Mouse (Mus musculus) myocyte (in vitro differentiated cells): ENCODE results near the gene Gna11. TPM values are rescaled to one million over a fixed set of nuclear protein-coding genes. Genes with fewer than 3 reads are reported as not detected.

Source experiments
- H3K27me3 ChIP-seq: one replicate; pipeline ENCODE4 v1.6.1; 2011; ENCODE audit not compliant: control insufficient read depth, insufficient read depth, insufficient read length
- H3K36me3 ChIP-seq: one replicate; pipeline ENCODE4 v1.6.1; 2011; ENCODE audit not compliant: control insufficient read depth, insufficient read depth
- H3K4me2 ChIP-seq: one replicate; pipeline ENCODE4 v1.6.1; 2011; ENCODE audit warnings: low read depth, control low read depth
- H3K4me3 ChIP-seq: one replicate; pipeline ENCODE4 v1.5.1; 2011; ENCODE audit warnings: mild to moderate bottlenecking, control low read depth, moderate library complexity
- H3K79me2 ChIP-seq: one replicate; pipeline ENCODE4 v1.6.1; 2011; ENCODE audit not compliant: control insufficient read depth, insufficient read depth
- H3ac ChIP-seq: one replicate; pipeline ENCODE4 v1.6.1; 2011; ENCODE audit not compliant: control insufficient read depth, insufficient read length
- CEBPB ChIP-seq: IDR thresholded peaks from 2 replicates; pipeline ENCODE4 v1.6.1; 2011; ENCODE audit warnings: mild to moderate bottlenecking, moderate library complexity; ENCODE audit not compliant: poor library complexity, insufficient read depth, severe bottlenecking
- E2F4 ChIP-seq: IDR thresholded peaks from one replicate; pipeline ENCODE4 v1.6.1; 2011; ENCODE audit warnings: mild to moderate bottlenecking, control low read depth, moderate library complexity; ENCODE audit not compliant: insufficient read depth
- MAX ChIP-seq: IDR thresholded peaks from one replicate; pipeline ENCODE4 v1.6.1; 2011; ENCODE audit warnings: low read depth, mild to moderate bottlenecking, control low read depth
- MYOD1 ChIP-seq, 3 experiments: IDR thresholded peaks; one replicate each; pipeline ENCODE4 v1.6.1; 2011; ENCODE audit warnings: control low read depth in 2 of 3, low read depth in 2 of 3, mild to moderate bottlenecking in 2 of 3, moderate library complexity in 1 of 3; ENCODE audit not compliant: insufficient read length in 2 of 3, control insufficient read depth in 1 of 3
- MYOG ChIP-seq, 3 experiments: IDR thresholded peaks; one replicate each; pipeline ENCODE4 v1.6.1; 2011; ENCODE audit warnings: control low read depth in 2 of 3, low read depth in 2 of 3, mild to moderate bottlenecking in 2 of 3; ENCODE audit not compliant: insufficient read length in 2 of 3, control insufficient read depth in 1 of 3, insufficient read depth in 1 of 3
- POLR2A ChIP-seq: IDR thresholded peaks from one replicate; pipeline ENCODE4 v1.6.1; 2011; ENCODE audit warnings: low read depth, mild to moderate bottlenecking, control low read depth, moderate library complexity; ENCODE audit not compliant: insufficient read length
- POLR2AphosphoS2 ChIP-seq: IDR thresholded peaks from one replicate; pipeline ENCODE4 v1.6.1; 2011; ENCODE audit warnings: low read depth, control low read depth; ENCODE audit not compliant: insufficient read length
- REST ChIP-seq: IDR thresholded peaks from one replicate; pipeline ENCODE4 v1.6.1; 2011; ENCODE audit warnings: mild to moderate bottlenecking, control low read depth, moderate library complexity; ENCODE audit not compliant: insufficient read depth, insufficient read length
- SRF ChIP-seq: IDR thresholded peaks from one replicate; pipeline ENCODE4 v1.6.1; 2011; ENCODE audit warnings: low read depth; ENCODE audit not compliant: control insufficient read depth, insufficient read length
- TCF12 ChIP-seq: IDR thresholded peaks from one replicate; pipeline ENCODE4 v1.6.1; 2011; ENCODE audit warnings: mild to moderate bottlenecking, control low read depth; ENCODE audit not compliant: poor library complexity, insufficient read depth, severe bottlenecking
- TCF3 ChIP-seq: IDR thresholded peaks from one replicate; pipeline ENCODE4 v1.6.1; 2011; ENCODE audit warnings: low read depth, control low read depth; ENCODE audit not compliant: insufficient read length
- USF1 ChIP-seq: IDR thresholded peaks from one replicate; pipeline ENCODE4 v1.6.1; 2011; ENCODE audit warnings: low read depth, mild to moderate bottlenecking, control low read depth, moderate library complexity
- polyA plus RNA-seq: library from polyadenylated mRNA; unstranded; fragments of >200 nt; fragmentation: generic; extraction: Trizol; gene quantifications from one replicate; pipeline ENCODE4 v1.2.1, GENCODE M21; 2012; ENCODE audit warnings: missing spikeins

Gene Gna11
- polyA plus RNA-seq, 1 experiment: 58.2 TPM

DNA sequence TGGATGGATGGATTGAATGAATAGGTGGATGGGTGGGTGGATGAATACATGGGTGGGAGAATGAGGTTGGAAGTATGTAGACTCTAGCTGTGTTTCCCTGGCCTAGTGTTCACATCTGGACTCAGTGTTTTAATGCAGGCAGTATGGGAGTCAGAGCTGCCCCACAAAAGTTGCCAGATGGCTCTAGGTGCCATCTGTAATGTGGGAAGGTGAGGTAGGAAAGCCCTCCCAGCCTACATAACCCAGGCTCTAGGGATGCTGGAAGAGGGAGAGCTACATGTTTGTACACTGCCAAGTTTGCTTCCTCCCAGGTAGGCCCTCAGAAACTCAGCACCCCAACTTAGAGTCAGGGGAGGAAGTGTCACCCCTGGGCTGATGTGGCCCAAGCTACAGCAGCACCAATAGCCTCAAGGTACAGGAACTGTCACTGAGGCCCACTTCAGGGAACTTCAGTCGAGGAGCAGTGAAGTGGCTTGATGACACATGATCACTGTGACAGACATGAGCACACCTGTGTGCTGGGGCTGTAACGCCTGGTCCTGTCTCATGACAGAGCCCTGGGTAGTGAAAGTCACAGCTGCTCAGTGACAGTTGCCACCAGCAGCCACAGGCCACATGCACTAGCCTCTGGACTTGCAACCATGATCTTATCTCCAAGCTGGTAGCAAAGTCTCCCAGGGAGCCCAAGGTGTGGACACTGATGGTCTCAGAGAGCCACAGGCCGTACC is 6.5 kb downstream of the Gna11 start:
- no peak overlapping the region for H3K4me2 ChIP-seq
- no peak overlapping the region for H3K4me3 ChIP-seq
- no peaks in the 10 kb centered on the region for H3K36me3 ChIP-seq
- H3K79me2 ChIP-seq: peaks cover 65% of the 10 kb centered on the region
- H3K27me3 ChIP-seq: no peaks in the 10 kb centered on the region
- TF ChIP-seq REST (no peak), MYOG (IDR thresholded peaks at IDR 0.05; ENCODE audit: control insufficient read depth in 1 of 3, insufficient read depth in 1 of 3, insufficient read length in 2 of 3, low read depth in 2 of 3) (peak in 1 of 3 experiments; percentile 72), MYOD1 (IDR thresholded peaks at IDR 0.05; ENCODE audit: control insufficient read depth in 1 of 3, insufficient read length in 2 of 3, low read depth in 2 of 3) (peak in 2 of 3 experiments; percentile 6 to 35), CEBPB (no peak), TCF3 (peak; percentile 15), POLR2A (no peak)
- H3ac ChIP-seq: no peak overlapping the region

DNA sequence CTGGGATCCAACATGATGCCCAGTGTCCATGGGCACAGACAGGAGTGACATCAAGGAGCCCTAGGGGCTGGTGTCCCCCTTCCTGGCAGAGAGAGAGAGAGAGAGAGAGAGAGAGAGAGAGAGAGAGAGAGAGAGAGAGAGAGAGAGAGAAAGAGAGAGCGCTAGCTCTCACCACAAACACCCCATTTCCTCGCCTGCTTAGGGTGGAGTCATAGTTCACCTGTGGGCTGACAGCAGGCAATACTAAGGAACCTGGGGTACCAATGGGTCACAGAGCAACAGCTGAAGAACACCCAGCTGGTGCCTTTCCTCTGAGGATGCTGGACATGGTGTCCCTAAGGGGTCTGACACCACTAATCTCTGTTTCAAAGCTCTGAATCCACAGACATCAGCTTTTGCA is 7.6 kb downstream of the Gna11 start:
- TF ChIP-seq SRF (no peak), REST (no peak), USF1 (no peak), POLR2A (no peak), CEBPB (no peak), E2F4 (no peak), MYOD1 (IDR thresholded peaks at IDR 0.05; ENCODE audit: control insufficient read depth in 1 of 3, insufficient read length in 2 of 3, low read depth in 2 of 3) (no peak), TCF3 (no peak), TCF12 (no peak), MYOG (IDR thresholded peaks at IDR 0.05; ENCODE audit: control insufficient read depth in 1 of 3, insufficient read depth in 1 of 3, insufficient read length in 2 of 3, low read depth in 2 of 3) (no peak), POLR2AphosphoS2 (no peak), MAX (no peak)
- H3K36me3 ChIP-seq: no peaks in the 10 kb centered on the region
- H3K4me3 ChIP-seq: no peak overlapping the region
- no peaks in the 10 kb centered on the region for H3K27me3 ChIP-seq
- H3K79me2 ChIP-seq: peaks cover 54% of the 10 kb centered on the region
- H3K4me2 ChIP-seq: no peak overlapping the region
- no peak overlapping the region for H3ac ChIP-seq

DNA sequence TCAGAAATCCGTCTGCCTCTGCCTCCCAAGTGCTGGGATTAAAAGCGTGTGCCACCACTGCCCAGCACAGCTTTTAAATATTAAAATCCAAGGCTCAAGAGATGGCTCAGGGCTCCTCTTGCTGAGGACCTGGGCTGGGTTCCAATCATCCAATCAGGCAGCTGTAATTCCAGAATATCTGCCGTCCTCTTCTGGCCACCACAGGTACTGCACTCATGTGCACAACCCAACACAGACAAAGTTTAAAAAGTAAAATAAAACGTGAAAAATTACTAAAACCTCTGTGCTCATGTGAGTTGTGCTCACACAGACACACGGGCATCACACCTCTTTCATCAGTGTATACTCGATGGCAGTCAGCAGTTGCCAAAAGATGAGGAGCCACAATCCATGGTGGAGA is 8.3 kb downstream of the Gna11 start:
- Histone ChIP-seq H3ac (no peak overlapping the region), H3K27me3 (no peaks in the 10 kb centered on the region), H3K4me2 (no peak overlapping the region), H3K79me2 (peaks cover 47% of the 10 kb centered on the region), H3K36me3 (no peaks in the 10 kb centered on the region), H3K4me3 (no peak overlapping the region)
- no peak for TF ChIP-seq TCF3
- no peak for TF ChIP-seq POLR2AphosphoS2
- TF ChIP-seq TCF12: no peak
- no peak for TF ChIP-seq REST
- no peak for TF ChIP-seq MAX
- no peak for TF ChIP-seq E2F4
- TF ChIP-seq POLR2A: no peak
- TF ChIP-seq MYOG (IDR thresholded peaks at IDR 0.05; ENCODE audit: control insufficient read depth in 1 of 3, insufficient read depth in 1 of 3, insufficient read length in 2 of 3, low read depth in 2 of 3): no peak
- no peak for TF ChIP-seq SRF
- no peak for TF ChIP-seq CEBPB
- TF ChIP-seq MYOD1 (IDR thresholded peaks at IDR 0.05; ENCODE audit: control insufficient read depth in 1 of 3, insufficient read length in 2 of 3, low read depth in 2 of 3): no peak
- no peak for TF ChIP-seq USF1

GRCm38 (mm10) chr10:81534826-81535225 is 10.2 kb downstream of the Gna11 start:
- TF ChIP-seq MYOG (IDR thresholded peaks at IDR 0.05; ENCODE audit: control insufficient read depth in 1 of 3, insufficient read depth in 1 of 3, insufficient read length in 2 of 3, low read depth in 2 of 3): no peak
- no peak for TF ChIP-seq MYOD1 (IDR thresholded peaks at IDR 0.05; ENCODE audit: control insufficient read depth in 1 of 3, insufficient read length in 2 of 3, low read depth in 2 of 3)
- TF ChIP-seq MAX: no peak
- TF ChIP-seq REST: no peak
- no peak for TF ChIP-seq TCF12
- no peak for TF ChIP-seq POLR2AphosphoS2
- TF ChIP-seq USF1: no peak
- no peak for TF ChIP-seq SRF
- no peak for TF ChIP-seq TCF3
- no peak for TF ChIP-seq E2F4
- TF ChIP-seq CEBPB: no peak
- no peak for TF ChIP-seq POLR2A
- Histone ChIP-seq H3K4me3 (no peak overlapping the region), H3K4me2 (no peak overlapping the region), H3K36me3 (no peaks in the 10 kb centered on the region), H3ac (no peak overlapping the region), H3K27me3 (no peaks in the 10 kb centered on the region), H3K79me2 (peaks cover 28% of the 10 kb centered on the region)

- Histone ChIP-seq H3K36me3 (no peaks in the 10 kb centered on the region), H3K27me3 (no peaks in the 10 kb centered on the region), H3K4me3 (no peak overlapping the region), H3ac (no peak overlapping the region), H3K4me2 (no peak overlapping the region), H3K79me2 (no peaks in the 10 kb centered on the region)
- TF ChIP-seq MYOD1 (IDR thresholded peaks at IDR 0.05; ENCODE audit: control insufficient read depth in 1 of 3, insufficient read length in 2 of 3, low read depth in 2 of 3): peak in 2 of 3 experiments; percentile 38 to 41
- TF ChIP-seq TCF12: no peak
- peak in 2 of 3 experiments; percentile 31 to 50 for TF ChIP-seq MYOG (IDR thresholded peaks at IDR 0.05; ENCODE audit: control insufficient read depth in 1 of 3, insufficient read depth in 1 of 3, insufficient read length in 2 of 3, low read depth in 2 of 3)
Observed at GRCm38 (mm10) chr10:81526779-81527178, 18.2 kb downstream of the Gna11 start.
